Mouse (Mus musculus) CH12F3 (cell line): ENCODE data around the gene Ggn.
"Not testable (repeated sequence)": the region's sequence is repeated elsewhere in the genome, so short reads cannot be mapped to it uniquely, and the experiment has no call there.

Experiments used
- in situ Hi-C: fragments of 300-500 bp; cut with MboI; formaldehyde crosslinking; loops from 2 replicates; pipeline ENCODE4 v1.14.3; 2020; ENCODE audit warnings: low sequenced_read_pairs

Gene Ggn

GRCm38 (mm10) chr7:29158264-29158663 is 11.7 kb upstream of the Ggn start:
- in situ Hi-C loops = no loop called here

- in situ Hi-C loops = no loop called here
These were observed 7.7 kb upstream of the Ggn start for GRCm38 (mm10) chr7:29162294-29162693.

- in situ Hi-C loops = no loop called here
These were observed 7.1 kb upstream of the Ggn start for GRCm38 (mm10) chr7:29162750-29163525.

- in situ Hi-C loops = no loop called here
These were observed 2.4 kb upstream of the Ggn start for GRCm38 (mm10) chr7:29167656-29168055.

- in situ Hi-C loops = no loop called here
These were observed 1.8 kb upstream of the Ggn start for GRCm38 (mm10) chr7:29168121-29168695.

GRCm38 (mm10) chr7:29168791-29169230 is 1.2 kb upstream of the Ggn start:
- in situ Hi-C loops = no loop called here

- in situ Hi-C loops = no loop called here
These were observed 562 bp upstream of the Ggn start for GRCm38 (mm10) chr7:29169231-29170065.

- in situ Hi-C loops = no loop called here
These were observed 948 bp downstream of the Ggn start for GRCm38 (mm10) chr7:29170755-29171561.

GRCm38 (mm10) chr7:29171562-29172097 is 1.6 kb downstream of the Ggn start:
- in situ Hi-C loops = no loop called here

GRCm38 (mm10) chr7:29172390-29173016 is 2.5 kb downstream of the Ggn start:
- in situ Hi-C loops = no loop called here

- in situ Hi-C loops = no loop called here
These were observed 8.1 kb downstream of the Ggn start for GRCm38 (mm10) chr7:29178106-29178505.

GRCm38 (mm10) chr7:29179323-29179722 is 9.3 kb downstream of the Ggn start:
- in situ Hi-C loops = no loop called here

GRCm38 (mm10) chr7:29180077-29180853 is 10.3 kb downstream of the Ggn start, which contains the start of gene Psmd8:
Gene Psmd8, minus strand, starts transcription at chr7:29180701.
- in situ Hi-C loops = no loop called here

GRCm38 (mm10) chr7:29180854-29181236 is 10.8 kb downstream of the Ggn start:
- in situ Hi-C loops = no loop called here

- in situ Hi-C loops = not testable (repeated sequence)
These were observed 11.3 kb downstream of the Ggn start for GRCm38 (mm10) chr7:29181323-29181722.

GRCm38 (mm10) chr7:29194230-29194629 is 24.2 kb downstream of the Ggn start:
- in situ Hi-C loops = not testable (repeated sequence)

GRCm38 (mm10) chr7:29202577-29202976 is 32.6 kb downstream of the Ggn start:
- in situ Hi-C loops = no loop called here

GRCm38 (mm10) chr7:29211013-29211412 is 41.0 kb downstream of the Ggn start:
- in situ Hi-C loops = not testable (repeated sequence)
